10 mouse cellular contexts compared by ENCODE assay signal in the genomic region with DNA sequence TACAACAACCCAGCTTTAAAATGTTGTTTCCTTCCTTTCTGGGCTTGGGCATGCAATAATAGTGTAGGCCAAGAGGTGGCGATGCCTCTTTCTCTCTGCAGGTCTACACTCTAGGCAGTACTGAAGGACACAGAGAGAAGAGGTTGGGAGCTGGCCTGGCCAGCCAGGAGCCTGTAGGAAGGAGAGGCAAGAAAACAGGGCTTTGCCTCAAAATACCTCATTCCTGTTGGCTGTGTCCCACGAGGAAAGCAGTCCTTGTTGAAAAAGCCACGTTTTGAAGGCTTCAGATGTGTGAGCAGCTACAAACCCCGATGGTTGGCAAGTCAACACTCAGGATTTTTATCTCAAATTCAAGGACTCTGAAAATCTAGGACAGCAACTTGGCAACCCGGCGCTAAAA.
A peak's percentile ranks its signal among the peaks of the same experiment; 100 is the strongest.
DNase-seq lines count a peak whose midpoint lies in the region; ATAC-seq and TF ChIP-seq lines count a peak whose summit lies in the region.
"Had no signal": no experiment of that assay in that cellular context is flagged by ENCODE, and none has a peak within 500 bp of the region (broad histone marks: within the 10 kb centered on the region; RNA-seq: fewer than 3 reads in every experiment).

No protein-coding gene starts in this region.

- no peaks in the 10 kb centered on the region for H3K9me3 ChIP-seq in neural tube, embryonic 11.5 days (ENCODE audit: control insufficient read depth, low read length)
- H3K9me3 ChIP-seq in neural tube, embryonic 15.5 days (replicated peaks): no peaks in the 10 kb centered on the region
- H3K9me3 ChIP-seq: embryonic facial prominence, embryonic 13.5 days; neural tube, embryonic 13.5 days had no signal

- H3K4me2 ChIP-seq in neural tube, embryonic 11.5 days (ENCODE audit: low read depth): no peak overlapping the region
- no peak overlapping the region for H3K4me2 ChIP-seq in neural tube, embryonic 15.5 days
- H3K4me2 ChIP-seq: embryonic facial prominence, embryonic 13.5 days; neural tube, embryonic 13.5 days had no signal

- TF ChIP-seq CTCF in bone marrow, adult 2 months (IDR thresholded peaks at IDR 0.05; ENCODE audit: control insufficient read depth, insufficient read depth, low read length): peak; percentile 52; the same call in 1 of the 2 replicates

- H3K36me3 ChIP-seq in neural tube, embryonic 11.5 days (ENCODE audit: control insufficient read depth, insufficient read depth, low read length): no peaks in the 10 kb centered on the region
- no peaks in the 10 kb centered on the region for H3K36me3 ChIP-seq in neural tube, embryonic 15.5 days
- H3K36me3 ChIP-seq: embryonic facial prominence, embryonic 13.5 days; neural tube, embryonic 13.5 days had no signal

- 72% methylated on average over 6 of the region's 6 CpGs for WGBS in neural tube, embryonic 11.5 days
- WGBS in neural tube, embryonic 15.5 days: 78% methylated on average over 6 of the region's 6 CpGs
- 45% methylated on average over 6 of the region's 6 CpGs for WGBS in bone marrow, adult 2 months

- no peaks in the 10 kb centered on the region for H3K4me1 ChIP-seq in neural tube, embryonic 11.5 days (ENCODE audit: control insufficient read depth, insufficient read depth, low read length)
- no peaks in the 10 kb centered on the region for H3K4me1 ChIP-seq in neural tube, embryonic 15.5 days
- H3K4me1 ChIP-seq in bone marrow, adult 2 months (ENCODE audit: control insufficient read depth, insufficient read depth, low read length): no peaks in the 10 kb centered on the region; the same call in none of the 2 replicates
- H3K4me1 ChIP-seq: embryonic facial prominence, embryonic 13.5 days; neural tube, embryonic 13.5 days had no signal

- ATAC-seq in neural tube, embryonic 11.5 days (ENCODE audit: insufficient read depth, low FRiP score, low TSS enrichment): no peak
- no peak for ATAC-seq in neural tube, embryonic 15.5 days (ENCODE audit: low FRiP score)

- H3K9ac ChIP-seq in neural tube, embryonic 11.5 days (ENCODE audit: low read length): no peak overlapping the region
- no peak overlapping the region for H3K9ac ChIP-seq in neural tube, embryonic 15.5 days (replicated peaks)
- H3K9ac ChIP-seq: embryonic facial prominence, embryonic 13.5 days; neural tube, embryonic 13.5 days had no signal

- DNase-seq in neural tube, embryonic 11.5 days (ENCODE audit: low spot score): peak; percentile 43
- peak; percentile 7 to 66 for DNase-seq in frontal cortex, adult 2 months (ENCODE audit: extremely low spot score in 1 of 2, low spot score in 1 of 2)
- DNase-seq in kidney, adult 18-20 months: peak; percentile 60
- peak; percentile 45 to 61 for DNase-seq in left cerebral cortex, postnatal 25 days (ENCODE audit: low spot score in 2 of 2)
- peak; percentile 71 for DNase-seq in ovary, postnatal 36 days (ENCODE audit: low spot score)
- peak; percentile 81 for DNase-seq in thymus, postnatal 4 days

- H3K4me3 ChIP-seq in neural tube, embryonic 11.5 days (ENCODE audit: low read depth, low read length): no peak overlapping the region
- no peak overlapping the region for H3K4me3 ChIP-seq in neural tube, embryonic 15.5 days (replicated peaks)
- H3K4me3 ChIP-seq in bone marrow, adult 2 months (replicated peaks; ENCODE audit: control insufficient read depth, low read depth, low read length): no peak overlapping the region
- H3K4me3 ChIP-seq: embryonic facial prominence, embryonic 13.5 days; neural tube, embryonic 13.5 days had no signal

- H3K27ac ChIP-seq in neural tube, embryonic 11.5 days (ENCODE audit: low read depth, low read length): no peak overlapping the region
- no peak overlapping the region for H3K27ac ChIP-seq in neural tube, embryonic 15.5 days (replicated peaks)
- H3K27ac ChIP-seq in bone marrow, adult 2 months (ENCODE audit: control insufficient read depth, insufficient read depth, low read depth, low read length, poor library complexity): no peak overlapping the region
- H3K27ac ChIP-seq: embryonic facial prominence, embryonic 13.5 days; neural tube, embryonic 13.5 days had no signal

- no peak for TF ChIP-seq POLR2A in bone marrow, adult 2 months (IDR thresholded peaks at IDR 0.05; ENCODE audit: borderline replicate concordance, control insufficient read depth, low read depth, low read length)

- no peaks in the 10 kb centered on the region for H3K27me3 ChIP-seq in neural tube, embryonic 11.5 days (ENCODE audit: control insufficient read depth, insufficient read depth, low read length)
- H3K27me3 ChIP-seq in neural tube, embryonic 15.5 days (replicated peaks): no peaks in the 10 kb centered on the region
- H3K27me3 ChIP-seq: neural tube, embryonic 13.5 days had no signal

- intact Hi-C loops in left cerebral cortex, postnatal 25 days (cut with DNase I): no loop called here
